Mouse (Mus musculus): ENCODE measurements at regions not wholly inside any gene's neighbourhood (a gene's known extent, or its start where the extent isn't known, plus 50 kb on each side); places are given as distances from the start of the nearest gene placed in this dataset.

GRCm38 (mm10) chr1:128781311-128781710 lies 189.2 kb upstream of the Cxcr4 start:
- TF ChIP-seq CTCF (IDR thresholded peaks at IDR 0.05; ENCODE audit: low read depth, low read length) (no peak), POLR2A (IDR thresholded peaks at IDR 0.05; ENCODE audit: extremely low read depth, insufficient read depth, low read length) (no peak)

Measured in liver, adult 2 months (tissue).